Mouse (Mus musculus): Measurements from ENCODE around the gene Rgs10.

Rgs10 gene

GRCm38 (mm10) chr7:128417930-128418779 is at the start of gene Rgs10:
Rgs10 (minus strand) TSS chr7:128418758.
- peak; percentile 66 for DNase-seq (ENCODE audit: low spot score)

GRCm38 (mm10) chr7:128462406-128462805 is 43.8 kb upstream of the Rgs10 start:
- no peak for DNase-seq (ENCODE audit: low spot score)

- DNase-seq (ENCODE audit: low spot score) = peak; percentile 87
Measured at GRCm38 (mm10) chr7:128461285-128462215, 43.0 kb upstream of the Rgs10 start, which contains the start of gene Tial1. Tial1 (minus strand) TSS chr7:128461717.

GRCm38 (mm10) chr7:128460865-128461228 is 42.3 kb upstream of the Rgs10 start:
- peak; percentile 44 for DNase-seq (ENCODE audit: low spot score)

- DNase-seq (ENCODE audit: low spot score) = peak; percentile 26
Measured at GRCm38 (mm10) chr7:128460131-128460864, 41.7 kb upstream of the Rgs10 start.

GRCm38 (mm10) chr7:128459791-128460130 is 41.2 kb upstream of the Rgs10 start:
- no peak for DNase-seq (ENCODE audit: low spot score)

- DNase-seq (ENCODE audit: low spot score) = no peak
Measured at GRCm38 (mm10) chr7:128458011-128458410, 39.5 kb upstream of the Rgs10 start.

GRCm38 (mm10) chr7:128452731-128453130 is 34.2 kb upstream of the Rgs10 start:
- DNase-seq (ENCODE audit: low spot score) = no peak

- no peak for DNase-seq (ENCODE audit: low spot score)
Measured at GRCm38 (mm10) chr7:128440584-128440983, 22.0 kb upstream of the Rgs10 start.

- DNase-seq (ENCODE audit: low spot score) = no peak
Measured at GRCm38 (mm10) chr7:128439251-128439650, 20.7 kb upstream of the Rgs10 start.

GRCm38 (mm10) chr7:128438131-128438530 is 19.6 kb upstream of the Rgs10 start:
- DNase-seq (ENCODE audit: low spot score) = no peak

- no peak for DNase-seq (ENCODE audit: low spot score)
Measured at GRCm38 (mm10) chr7:128433213-128433612, 14.7 kb upstream of the Rgs10 start.

GRCm38 (mm10) chr7:128432574-128432973 is 14.0 kb upstream of the Rgs10 start:
- DNase-seq (ENCODE audit: low spot score) = no peak

- no peak for DNase-seq (ENCODE audit: low spot score)
Measured at GRCm38 (mm10) chr7:128422491-128422890, 3.9 kb upstream of the Rgs10 start.

- DNase-seq (ENCODE audit: low spot score) = no peak
Measured at GRCm38 (mm10) chr7:128421701-128422100, 3.1 kb upstream of the Rgs10 start.

- no peak for DNase-seq (ENCODE audit: low spot score)
Measured at GRCm38 (mm10) chr7:128419690-128420089, 1.1 kb upstream of the Rgs10 start.

GRCm38 (mm10) chr7:128417226-128417929 is 1.2 kb downstream of the Rgs10 start:
- DNase-seq (ENCODE audit: low spot score) = no peak

- DNase-seq (ENCODE audit: low spot score) = no peak
Measured at GRCm38 (mm10) chr7:128416664-128417063, 1.9 kb downstream of the Rgs10 start.

GRCm38 (mm10) chr7:128414433-128414832 is 4.1 kb downstream of the Rgs10 start:
- no peak for DNase-seq (ENCODE audit: low spot score)

- DNase-seq (ENCODE audit: low spot score) = no peak
Measured at GRCm38 (mm10) chr7:128412071-128412833, 6.3 kb downstream of the Rgs10 start.
